Mouse (Mus musculus): ENCODE measurements at regions not wholly inside any gene's neighbourhood (a gene's known extent, or its start where the extent isn't known, plus 50 kb on each side); places are given as distances from the start of the nearest gene placed in this dataset.
A peak's percentile ranks its signal among the peaks of the same experiment; 100 is the strongest.

- DNase-seq = no peak
These were observed 50.1 kb upstream of the Arhgap29 start for GRCm38 (mm10) chr3:121902246-121902645.

GRCm38 (mm10) chr3:121900429-121900844 lies 51.9 kb upstream of the Arhgap29 start:
- no peak for DNase-seq

DNA sequence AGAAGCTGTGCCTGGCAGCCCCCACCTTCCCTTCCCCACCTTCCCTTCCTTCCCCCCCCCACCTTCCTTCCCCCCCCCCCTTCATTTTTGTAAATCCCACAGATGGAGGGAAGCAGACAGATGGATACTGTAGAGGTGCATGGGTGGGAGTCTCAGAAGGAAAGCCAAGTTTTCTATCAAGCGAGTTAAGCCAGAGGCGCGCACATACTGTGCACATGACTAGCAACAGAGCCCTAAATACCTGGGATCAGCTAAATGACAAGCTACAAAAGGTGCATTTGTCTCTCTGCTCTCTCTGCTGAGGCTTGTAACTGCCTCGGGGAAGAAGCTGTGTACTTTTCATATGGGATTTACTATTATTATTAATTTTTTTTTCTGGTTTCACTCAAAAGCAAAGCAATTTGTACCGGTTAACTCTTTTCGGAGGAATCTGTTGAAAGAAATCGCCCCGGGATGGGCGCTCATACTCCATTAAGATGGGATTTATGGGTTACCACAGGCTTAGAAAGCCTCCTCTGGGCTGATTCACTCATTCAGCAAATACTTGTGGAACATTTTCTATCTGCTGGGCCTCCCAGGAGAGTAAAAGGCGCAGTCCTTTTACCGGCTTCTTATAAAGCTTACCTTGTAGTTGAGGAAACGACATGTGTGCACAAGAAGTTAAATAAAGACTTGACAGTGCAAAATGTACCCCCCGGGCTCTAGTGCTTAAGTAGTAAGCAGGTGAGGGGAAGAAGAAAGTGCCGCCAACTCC lies 54.3 kb upstream of the Arhgap29 start:
- DNase-seq = peak in 1 of 2 experiments; percentile 11

DNA sequence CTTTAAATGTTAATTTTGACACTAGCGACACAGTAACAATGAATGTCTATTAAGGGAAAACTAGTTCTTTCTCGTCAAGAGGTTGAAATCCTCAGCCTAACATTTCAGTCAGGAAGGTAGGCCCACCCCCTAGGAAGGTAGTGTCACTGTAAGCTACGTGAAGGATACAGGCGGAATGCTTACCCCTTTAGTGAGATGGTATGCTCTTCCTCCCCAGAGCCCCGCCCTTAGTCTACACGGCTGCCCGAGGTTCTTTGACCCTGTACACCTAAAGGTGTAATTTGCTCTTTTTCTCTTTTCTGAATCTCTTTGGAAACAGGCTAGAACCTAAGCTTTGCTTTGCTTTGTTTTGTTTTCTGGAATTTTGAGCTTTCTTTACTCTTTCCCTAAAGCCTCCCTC lies 58.7 kb upstream of the Arhgap29 start:
- no peak for DNase-seq

- no peak for DNase-seq
These were observed 59.7 kb upstream of the Arhgap29 start for GRCm38 (mm10) chr3:121892675-121893074.

DNA sequence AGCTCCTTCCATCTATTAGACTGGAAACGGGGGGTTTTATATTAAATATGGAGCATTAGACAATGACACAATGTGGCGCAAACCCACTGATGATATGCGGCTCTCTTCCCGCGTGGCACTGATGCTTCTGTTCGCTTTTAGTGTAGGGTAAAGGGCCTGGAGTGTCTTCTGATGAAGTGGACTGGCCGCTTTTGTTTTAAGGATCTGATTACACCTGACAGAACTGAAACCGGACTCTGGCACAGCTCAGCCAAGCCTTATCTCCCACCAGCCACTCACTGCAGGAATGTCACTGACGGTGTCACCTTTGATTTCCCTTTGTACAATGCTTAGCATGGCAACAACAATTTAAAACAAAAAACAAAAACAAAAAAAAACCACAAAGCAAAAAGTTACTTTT lies 61.0 kb upstream of the Arhgap29 start:
- DNase-seq = no peak

DNA sequence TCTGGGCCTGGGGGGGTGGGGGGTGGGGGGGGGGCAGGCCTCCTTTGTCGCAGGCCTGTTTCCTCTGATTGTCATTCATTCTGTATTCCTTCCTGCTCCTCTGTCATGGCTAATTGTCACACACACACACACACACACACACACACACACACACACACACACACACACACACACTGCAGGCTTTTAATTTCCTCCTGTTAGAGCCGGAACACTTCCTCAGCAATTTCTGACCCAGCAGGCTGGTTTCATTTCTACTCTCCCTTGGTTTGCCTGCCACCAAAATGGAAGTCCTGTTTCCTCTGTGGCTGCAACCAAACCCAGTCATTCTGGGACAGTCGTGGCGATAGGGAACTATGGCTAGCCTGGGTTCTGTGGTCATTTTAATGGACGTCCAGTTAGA lies 61.8 kb upstream of the Arhgap29 start:
- DNase-seq = no peak

- no peak for DNase-seq
These were observed 65.3 kb upstream of the Arhgap29 start for GRCm38 (mm10) chr3:121886870-121887605.

DNA sequence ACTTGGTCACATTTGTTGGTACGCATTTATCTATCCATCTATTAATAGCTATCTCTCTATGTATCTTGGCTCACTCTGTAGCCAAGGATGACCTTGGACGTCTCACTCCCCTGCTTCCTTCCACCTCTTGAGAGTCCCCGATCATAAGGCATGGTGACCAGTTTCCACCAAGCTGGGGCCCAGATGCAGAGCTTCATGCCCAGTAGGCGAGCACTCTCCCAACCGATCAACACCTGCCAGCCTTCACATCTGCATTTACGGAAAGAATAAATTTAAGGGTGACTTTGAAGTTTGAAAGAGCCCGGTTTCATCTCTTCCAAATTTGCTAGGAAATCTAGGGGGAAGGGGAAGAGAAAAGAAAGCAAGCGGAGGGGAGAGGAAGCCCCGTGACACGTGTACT lies 66.0 kb upstream of the Arhgap29 start:
- no peak for DNase-seq

DNA sequence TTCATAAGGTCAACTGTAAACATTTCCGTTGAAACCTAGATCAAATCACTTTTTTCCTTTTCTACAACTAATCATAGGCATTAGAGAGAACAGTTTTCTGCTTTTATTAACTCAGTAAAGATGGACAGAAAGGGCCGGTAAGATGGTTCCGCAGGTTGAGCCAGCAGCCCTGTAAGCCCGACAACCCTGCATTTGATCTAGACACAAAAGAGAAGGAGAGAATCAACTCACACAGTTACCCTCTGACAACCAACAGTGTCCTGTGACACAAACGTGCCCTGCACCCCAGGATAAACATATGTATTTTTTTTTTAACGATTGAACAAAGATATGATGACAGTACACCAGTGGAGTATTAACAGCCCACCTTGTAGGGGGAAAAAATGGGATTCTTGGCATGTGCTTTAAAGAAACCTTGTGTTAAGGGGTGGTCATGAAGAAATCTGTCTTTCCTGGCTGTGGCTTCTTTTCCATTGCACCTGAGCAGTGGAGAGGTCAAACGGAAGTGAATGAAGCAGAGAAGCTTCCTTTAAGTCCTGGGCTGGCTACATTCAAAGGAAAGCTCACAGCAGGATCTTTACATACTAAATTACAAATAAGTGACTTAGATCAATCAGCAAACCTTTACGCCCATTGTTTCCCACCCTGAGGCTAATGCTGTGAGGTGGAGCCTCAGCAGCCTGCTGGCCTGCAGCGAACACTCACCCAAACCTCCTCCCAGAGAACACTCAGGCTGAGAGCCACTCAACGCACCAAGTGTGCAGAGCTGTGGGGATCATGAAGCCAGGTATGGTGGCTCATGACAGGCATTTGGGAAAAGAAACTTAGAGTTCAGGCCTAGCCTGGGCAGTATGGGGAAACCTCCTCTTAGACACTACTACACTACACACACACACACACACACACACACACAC lies 66.8 kb upstream of the Arhgap29 start:
- no peak for DNase-seq

DNA sequence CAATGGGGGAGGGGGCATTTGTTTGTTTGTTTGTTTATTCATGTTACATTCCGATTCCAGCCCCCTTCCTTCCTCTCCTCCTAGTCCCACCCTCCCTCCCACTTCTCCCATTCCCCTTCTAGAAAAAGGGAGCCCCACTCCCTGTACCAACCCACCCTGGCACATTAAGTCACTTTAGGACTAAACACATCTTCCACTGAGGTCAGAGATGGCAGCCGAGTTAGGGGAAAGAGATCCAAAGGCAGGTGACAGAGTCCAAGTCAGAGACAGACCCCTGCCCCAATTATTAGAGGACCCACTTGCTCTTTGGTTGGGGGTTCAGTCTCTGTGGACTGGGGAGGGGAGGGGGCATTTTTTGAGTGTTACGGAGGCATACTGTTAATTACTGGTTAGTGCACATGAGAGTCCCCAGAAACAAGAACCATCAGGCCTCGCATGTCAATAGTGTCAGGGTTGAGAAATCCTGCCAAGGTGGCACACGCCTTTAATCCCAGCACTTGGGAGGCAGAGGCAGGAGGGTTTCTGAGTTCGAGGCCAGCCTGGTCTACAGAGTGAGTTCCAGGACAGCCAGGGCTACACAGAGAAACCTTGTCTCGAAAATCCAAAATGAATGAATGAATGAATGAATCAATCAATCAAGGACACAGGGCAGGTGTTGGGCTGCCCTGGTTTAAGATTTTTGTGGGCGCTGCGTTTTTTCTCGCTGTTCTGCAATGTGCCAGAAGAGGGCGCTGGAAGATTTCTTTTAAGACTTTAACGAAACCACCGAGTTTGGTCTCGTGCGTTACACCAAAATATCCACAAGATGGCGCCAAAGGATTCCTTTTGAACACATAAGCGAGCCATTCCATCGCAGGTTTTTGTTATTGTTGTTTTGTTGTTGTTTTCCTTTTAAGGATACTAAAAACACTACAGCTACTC lies 67.8 kb upstream of the Arhgap29 start:
- DNase-seq = peak; percentile 94 to 95

GRCm38 (mm10) chr3:121880355-121880754 lies 65.3 kb upstream of the Abcd3 start:
- no peak for DNase-seq

DNA sequence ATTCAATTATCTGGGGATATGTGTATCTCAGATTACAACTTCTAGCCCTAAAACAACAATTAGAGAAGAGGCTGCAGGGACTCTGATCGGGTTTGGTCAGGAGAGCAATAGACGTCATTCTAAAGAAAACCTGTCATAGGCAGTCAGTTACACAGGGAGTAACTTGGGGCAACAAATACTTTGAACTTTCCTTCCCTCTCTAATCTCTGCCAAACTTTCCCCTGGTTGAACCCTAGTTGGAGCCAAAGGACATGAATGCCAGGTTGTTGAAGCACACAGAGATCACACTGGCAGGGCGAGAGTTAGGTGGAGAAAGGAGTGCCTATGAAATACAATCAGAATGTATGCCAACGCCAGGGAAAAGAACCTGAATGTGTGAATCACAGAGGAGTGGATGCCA lies 60.0 kb upstream of the Abcd3 start:
- no peak for DNase-seq

GRCm38 (mm10) chr3:121874576-121874975 lies 59.5 kb upstream of the Abcd3 start:
- DNase-seq = no peak

- no peak for DNase-seq
These were observed 58.5 kb upstream of the Abcd3 start for GRCm38 (mm10) chr3:121873572-121873971.

GRCm38 (mm10) chr3:121872685-121873084 lies 57.6 kb upstream of the Abcd3 start:
- DNase-seq = no peak

GRCm38 (mm10) chr3:121871795-121872194 lies 56.7 kb upstream of the Abcd3 start:
- no peak for DNase-seq

- DNase-seq = no peak
These were observed 55.6 kb upstream of the Abcd3 start for GRCm38 (mm10) chr3:121870726-121871125.

- DNase-seq = peak; percentile 26 to 27
These were observed 54.6 kb upstream of the Abcd3 start for GRCm38 (mm10) chr3:121869694-121870093.

DNA sequence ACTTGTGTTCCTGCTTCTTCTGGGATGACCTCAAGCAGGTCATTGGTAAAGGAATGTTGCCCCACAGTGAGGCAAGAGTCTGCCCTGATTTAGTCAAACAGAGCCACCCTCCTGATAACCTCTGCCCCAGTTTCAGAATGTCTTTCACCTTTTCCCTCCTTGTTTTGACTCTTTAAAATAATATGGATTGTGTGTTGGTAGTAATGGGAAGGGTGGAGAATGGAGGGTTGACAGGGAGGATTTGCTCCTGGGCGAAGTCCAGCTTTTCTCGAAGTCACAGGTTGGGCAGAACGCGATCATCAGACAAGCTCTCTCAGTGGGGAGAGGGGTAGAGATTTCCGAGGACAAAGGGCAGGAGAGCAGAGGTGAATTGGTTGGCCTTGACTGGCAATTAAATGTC lies 52.2 kb upstream of the Abcd3 start:
- no peak for DNase-seq

DNA sequence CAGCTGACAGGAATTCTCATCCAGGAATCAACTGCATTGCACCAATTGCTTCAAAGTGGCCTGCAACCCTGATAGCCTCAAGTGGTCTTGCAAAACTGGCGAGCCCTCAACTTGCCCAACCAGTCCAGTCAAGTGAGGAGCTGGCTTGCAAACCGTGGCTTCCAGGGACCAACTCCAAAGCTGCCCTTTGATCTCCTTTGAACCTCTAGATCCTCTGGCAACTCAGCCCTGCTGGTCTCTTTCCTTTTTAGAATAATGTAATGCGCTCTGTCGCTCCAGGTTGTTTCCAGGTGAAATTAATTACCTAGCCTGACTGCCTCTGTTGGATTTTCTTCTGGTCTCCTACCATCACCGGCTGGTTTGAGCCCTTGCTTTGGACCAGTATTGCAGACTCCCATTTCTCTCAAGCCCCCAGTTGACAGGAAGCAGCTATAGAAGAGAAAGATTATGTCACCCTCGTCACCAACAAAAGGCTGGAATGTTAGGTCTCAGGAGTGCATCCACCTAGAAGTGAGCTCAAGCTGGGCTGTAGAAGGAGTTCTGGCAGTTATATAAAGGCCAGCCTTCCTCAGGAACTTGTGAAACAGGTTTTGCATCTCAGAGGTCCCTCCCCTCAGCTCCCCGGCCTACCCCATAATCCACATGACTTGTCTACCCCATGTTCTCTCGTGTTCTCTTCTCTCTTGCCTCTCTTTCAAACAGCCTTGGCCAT lies 49.8 kb upstream of the Abcd3 start:
- DNase-seq = no peak

Measured in cerebellum, postnatal 14 days (tissue).